Mouse (Mus musculus) stomach, embryonic 14.5 days (tissue): Measurements from ENCODE around the gene Gnptg. TPM values are rescaled to one million over a fixed set of nuclear protein-coding genes. Genes with fewer than 3 reads are reported as not detected.
"Not testable (repeated sequence)": the region's sequence is repeated elsewhere in the genome, so short reads cannot be mapped to it uniquely, and the experiment has no call there.

Source experiments
- ATAC-seq: fragments of 200-750 bp; cut with Nextera tagmentation; 2 replicates; pipeline ENCODE4 v1.8.0; 2017; ENCODE audit warnings: low read depth, moderate TSS enrichment; ENCODE audit not compliant: insufficient number of reproducible peaks, insufficient read depth, low FRiP score
- H3K27ac ChIP-seq: fragments of 300-500 bp; sonication (generic); 2 replicates; pipeline ENCODE4 v1.5.1; 2014; ENCODE audit warnings: mild to moderate bottlenecking, low read length, moderate library complexity, mixed read lengths
- H3K27me3 ChIP-seq: fragments of 300-500 bp; sonication (generic); 2 replicates; pipeline ENCODE4 v1.6.1; 2014; ENCODE audit warnings: low read length, control low read depth, mixed read lengths; ENCODE audit not compliant: control insufficient read depth, insufficient read depth
- H3K36me3 ChIP-seq: fragments of 300-500 bp; sonication (generic); 2 replicates; pipeline ENCODE4 v1.6.1; 2014; ENCODE audit warnings: mild to moderate bottlenecking, control low read depth, low read length, moderate library complexity, mixed read lengths; ENCODE audit not compliant: control insufficient read depth, insufficient read depth
- H3K4me1 ChIP-seq: fragments of 300-500 bp; sonication (generic); 2 replicates; pipeline ENCODE4 v1.6.1; 2014; ENCODE audit warnings: low read length, control low read depth, mixed read lengths; ENCODE audit not compliant: control insufficient read depth, insufficient read depth
- H3K4me2 ChIP-seq: fragments of 300-500 bp; sonication (generic); replicated peaks from 2 replicates; pipeline ENCODE4 v1.6.1; 2014; ENCODE audit warnings: low read depth, low read length, control low read depth
- H3K4me3 ChIP-seq: fragments of 300-500 bp; sonication (generic); 2 replicates; pipeline ENCODE4 v1.5.1; 2014; ENCODE audit warnings: low read depth, low read length, control low read depth
- H3K9ac ChIP-seq: fragments of 300-500 bp; sonication (generic); replicated peaks from 2 replicates; pipeline ENCODE4 v1.6.1; 2014; ENCODE audit warnings: low read depth, mild to moderate bottlenecking, control low read depth, low read length, moderate library complexity, mixed read lengths
- H3K9me3 ChIP-seq: fragments of 300-500 bp; sonication (generic); 2 replicates; pipeline ENCODE4 v1.6.1; 2016; ENCODE audit warnings: low read depth, low read length, control low read depth; ENCODE audit not compliant: control insufficient read depth
- WGBS: fragments of 180-500 bp; shearing (Covaris S2); extraction: QIAGEN DNeasy Blood & Tissue Kit; methylation state at CpG from one replicate; pipeline ENCODE4 v1.1.7; 2014; 5-methylcytosine and 5-hydroxymethylcytosine counted together
- polyA plus RNA-seq: library from polyadenylated mRNA; unstranded; fragments of >200 nt; fragmentation: Nextera tagmentation; extraction: Ambion mirVana; gene quantifications from 2 replicates; pipeline ENCODE4 v1.2.1, GENCODE M21; 2014

The Gnptg gene
- polyA plus RNA-seq, 1 experiment from 2014 or later = 44.3 TPM

DNA sequence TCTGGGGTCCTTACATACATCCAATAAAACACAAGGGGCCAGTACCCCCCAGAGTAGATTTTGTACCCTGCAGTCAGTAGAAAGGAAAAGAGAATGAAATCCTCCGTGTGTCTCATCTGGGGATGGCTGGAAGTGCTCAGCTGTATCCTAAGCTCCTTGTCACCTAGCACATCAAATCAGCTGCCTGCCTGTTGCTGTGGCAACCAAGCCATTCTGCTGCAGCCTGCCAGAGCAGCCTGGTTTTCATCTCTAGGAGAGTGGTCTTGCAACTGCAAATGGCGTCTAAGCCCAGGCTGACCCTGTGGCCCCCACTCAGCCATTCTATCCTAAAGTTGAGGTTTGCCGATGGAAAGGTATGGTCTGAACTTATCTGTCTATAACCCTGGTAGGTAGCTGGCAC is 12.7 kb upstream of the Gnptg start:
- Histone ChIP-seq H3K4me2 (no peak overlapping the region), H3K4me3 (no peak overlapping the region), H3K9ac (no peak overlapping the region), H3K36me3 (no peaks in the 10 kb centered on the region), H3K4me1 (peaks cover 3% of the 10 kb centered on the region; the same call in 1 of the 2 replicates), H3K27ac (no peak overlapping the region), H3K27me3 (0 out of 2 replicates have a peak, but pooled peaks cover 2% of the 10 kb centered on the region), H3K9me3 (no peaks in the 10 kb centered on the region)
- ATAC-seq = no peak
- 37% methylated on average over 3 of the region's 3 CpGs for WGBS

DNA sequence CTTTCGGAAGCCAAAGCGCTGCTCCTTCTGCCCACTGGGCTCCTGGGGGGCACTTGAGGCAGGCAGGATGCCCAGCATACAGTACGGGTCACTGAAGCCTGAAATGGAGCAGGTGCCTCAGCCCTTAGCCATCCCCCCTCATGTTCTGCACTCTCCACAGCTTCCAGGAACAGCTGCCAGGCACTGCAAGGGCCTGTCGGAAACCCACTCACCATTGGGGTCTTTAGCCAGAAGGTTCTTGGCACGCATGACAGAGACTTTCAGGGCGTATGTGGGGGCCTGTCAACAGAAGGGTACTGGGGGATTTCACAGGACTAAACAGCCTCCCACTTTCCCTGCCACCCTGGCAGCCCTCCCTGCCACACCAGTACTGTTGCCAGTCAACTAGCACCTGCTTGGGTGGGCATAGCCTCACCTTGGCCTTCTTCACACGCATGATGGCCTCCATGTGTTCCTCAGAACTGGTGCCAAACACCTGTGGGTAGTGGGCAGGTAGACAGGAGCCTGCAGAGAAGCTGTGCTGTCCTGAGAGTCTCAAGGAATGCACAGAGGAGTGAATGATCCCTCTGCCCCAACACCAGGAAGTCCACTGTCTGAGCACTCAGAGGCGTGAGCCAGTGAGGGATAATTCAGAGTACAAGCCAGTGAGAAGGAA is 10.4 kb upstream of the Gnptg start:
- H3K27ac ChIP-seq = no peak overlapping the region
- no peak overlapping the region for H3K4me3 ChIP-seq
- no peaks in the 10 kb centered on the region for H3K4me1 ChIP-seq
- WGBS = 74% methylated on average over 8 of the region's 8 CpGs
- 0 out of 2 replicates have a peak, but pooled peaks cover 2% of the 10 kb centered on the region for H3K27me3 ChIP-seq
- no peak for ATAC-seq
- no peak overlapping the region for H3K4me2 ChIP-seq
- H3K36me3 ChIP-seq = no peaks in the 10 kb centered on the region
- no peaks in the 10 kb centered on the region for H3K9me3 ChIP-seq
- no peak overlapping the region for H3K9ac ChIP-seq

DNA sequence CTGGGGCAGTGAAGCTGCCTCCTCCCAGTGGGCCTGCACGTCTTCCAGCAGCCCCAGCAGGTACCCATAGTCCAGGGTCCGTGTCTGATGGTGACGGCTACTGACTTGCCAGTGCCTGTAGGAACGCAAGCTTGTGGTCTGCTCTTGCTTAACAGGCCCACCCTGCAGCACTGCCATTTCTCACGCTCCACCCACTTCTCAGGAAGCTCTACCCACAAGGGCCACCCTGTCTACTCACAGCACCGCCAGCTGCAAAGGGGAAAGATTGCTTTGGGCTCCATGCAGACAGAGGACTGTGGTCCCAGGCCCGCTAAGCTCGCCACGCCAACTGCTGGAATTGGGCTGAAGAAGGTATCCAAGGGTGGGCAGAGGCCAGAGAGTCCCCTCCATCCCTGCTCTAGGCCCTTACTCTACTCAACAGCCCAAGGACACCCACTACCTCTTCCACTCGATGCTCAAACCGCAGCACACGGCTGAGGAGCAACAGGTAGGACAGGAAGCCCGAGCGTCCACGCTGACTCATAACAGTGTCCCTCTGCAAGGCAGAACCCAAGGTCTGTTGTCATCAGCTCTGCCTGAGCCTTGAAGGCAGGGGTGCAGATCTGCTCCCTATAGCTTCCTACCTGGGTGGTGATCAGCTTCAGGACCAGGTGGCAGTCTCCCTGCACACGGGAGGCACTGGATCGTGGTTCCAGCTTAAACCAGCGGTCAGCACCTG is 8.3 kb upstream of the Gnptg start:
- no peak for ATAC-seq
- H3K4me1 ChIP-seq = no peaks in the 10 kb centered on the region
- H3K27me3 ChIP-seq = no peaks in the 10 kb centered on the region
- H3K4me2 ChIP-seq = no peak overlapping the region
- H3K9me3 ChIP-seq = no peaks in the 10 kb centered on the region
- H3K9ac ChIP-seq = no peak overlapping the region
- H3K36me3 ChIP-seq = peaks cover 10% of the 10 kb centered on the region
- H3K4me3 ChIP-seq = no peak overlapping the region
- no peak overlapping the region for H3K27ac ChIP-seq
- WGBS = 80% methylated on average over 18 of the region's 18 CpGs

DNA sequence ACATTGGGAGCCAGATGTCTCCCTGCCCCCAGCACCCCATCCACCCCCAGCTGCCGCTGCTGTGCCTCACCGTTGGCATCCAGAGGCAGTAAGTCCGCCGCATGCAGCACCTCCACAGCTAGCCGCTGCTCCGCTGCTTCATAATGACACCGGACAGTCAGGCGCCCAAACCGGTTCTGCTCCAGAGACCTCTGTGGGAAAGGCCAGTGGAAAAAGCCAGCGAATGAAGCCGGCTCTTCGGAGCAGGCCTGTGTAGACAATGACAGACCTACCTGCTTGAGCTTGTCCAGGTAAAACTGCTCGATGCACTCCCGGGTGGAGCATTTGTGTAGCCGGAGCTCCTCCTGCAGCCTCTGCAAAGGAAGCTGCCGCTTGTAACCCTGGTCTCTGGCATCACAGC is 4.3 kb upstream of the Gnptg start:
- Histone ChIP-seq H3K4me3 (no peak overlapping the region), H3K9me3 (no peaks in the 10 kb centered on the region), H3K4me1 (0 out of 2 replicates have a peak, but pooled peaks cover 11% of the 10 kb centered on the region), H3K4me2 (no peak overlapping the region), H3K27ac (no peak overlapping the region), H3K27me3 (no peaks in the 10 kb centered on the region), H3K36me3 (peaks cover 17% of the 10 kb centered on the region), H3K9ac (no peak overlapping the region)
- WGBS = 77% methylated on average over 16 of the region's 16 CpGs
- no peak for ATAC-seq

DNA sequence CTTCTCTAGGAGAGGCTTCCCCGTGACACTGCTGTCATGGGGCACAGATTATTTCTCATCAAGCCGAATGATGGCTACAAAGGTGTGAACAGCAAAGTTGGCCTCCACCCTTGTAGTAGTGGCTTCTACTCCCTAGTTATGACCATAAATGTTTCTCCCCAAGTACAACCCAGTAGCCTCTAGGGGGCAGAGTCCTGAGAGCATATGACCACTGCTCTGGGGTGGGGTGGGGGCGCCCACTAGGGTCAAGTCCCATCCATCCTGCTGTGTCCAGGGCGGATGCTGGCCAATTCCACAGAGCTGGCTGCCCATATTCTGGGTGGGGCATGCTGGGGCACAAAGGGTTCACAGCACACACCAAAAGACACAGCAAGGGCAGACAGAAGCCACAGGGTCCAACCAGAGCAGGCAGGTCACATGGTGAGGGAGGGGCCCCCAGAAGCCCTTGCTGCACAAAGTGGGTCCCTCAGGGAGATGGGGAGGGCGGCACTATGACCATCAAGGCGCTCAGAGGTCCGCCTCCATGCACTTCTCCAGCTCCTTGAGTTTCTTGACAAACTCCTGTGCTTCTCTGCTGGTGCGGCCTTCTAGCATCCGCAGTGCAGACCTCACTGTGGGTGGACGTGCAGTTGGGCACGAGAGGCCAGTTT is 3.3 kb upstream of the Gnptg start:
- Histone ChIP-seq H3K9ac (no peak overlapping the region), H3K4me3 (no peak overlapping the region), H3K27ac (no peak overlapping the region), H3K4me1 (0 out of 2 replicates have a peak, but pooled peaks cover 14% of the 10 kb centered on the region), H3K9me3 (no peaks in the 10 kb centered on the region), H3K4me2 (no peak overlapping the region), H3K27me3 (no peaks in the 10 kb centered on the region), H3K36me3 (peaks cover 17% of the 10 kb centered on the region)
- 85% methylated on average over 11 of the region's 11 CpGs for WGBS
- no peak for ATAC-seq

DNA sequence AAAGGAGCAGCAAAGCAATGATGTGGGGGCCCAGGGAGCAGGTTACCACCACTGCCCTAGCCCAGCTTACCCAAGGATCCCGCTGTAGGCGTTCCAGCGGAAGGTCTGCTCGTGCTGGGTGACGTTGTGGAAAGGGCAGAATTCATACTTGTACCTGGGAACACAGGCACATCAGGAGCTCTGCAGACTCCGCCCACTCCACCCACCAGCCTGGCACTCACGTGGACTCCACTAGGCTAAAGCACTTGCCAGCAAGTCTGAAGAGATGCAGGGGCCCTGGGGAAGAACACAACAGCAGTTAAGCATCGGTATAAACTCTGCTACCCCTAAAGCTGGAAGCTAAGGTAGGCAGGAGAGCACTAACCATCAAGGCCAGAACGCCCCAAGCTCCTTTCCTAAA is 4.3 kb downstream of the Gnptg start:
- no peak for ATAC-seq
- Histone ChIP-seq H3K4me2 (no peak overlapping the region), H3K4me1 (0 out of 2 replicates have a peak, but pooled peaks cover 4% of the 10 kb centered on the region), H3K4me3 (no peak overlapping the region), H3K27ac (no peak overlapping the region), H3K9me3 (no peaks in the 10 kb centered on the region), H3K27me3 (no peaks in the 10 kb centered on the region), H3K9ac (no peak overlapping the region), H3K36me3 (peaks cover 16% of the 10 kb centered on the region)
- 82% methylated on average over 9 of the region's 9 CpGs for WGBS

DNA sequence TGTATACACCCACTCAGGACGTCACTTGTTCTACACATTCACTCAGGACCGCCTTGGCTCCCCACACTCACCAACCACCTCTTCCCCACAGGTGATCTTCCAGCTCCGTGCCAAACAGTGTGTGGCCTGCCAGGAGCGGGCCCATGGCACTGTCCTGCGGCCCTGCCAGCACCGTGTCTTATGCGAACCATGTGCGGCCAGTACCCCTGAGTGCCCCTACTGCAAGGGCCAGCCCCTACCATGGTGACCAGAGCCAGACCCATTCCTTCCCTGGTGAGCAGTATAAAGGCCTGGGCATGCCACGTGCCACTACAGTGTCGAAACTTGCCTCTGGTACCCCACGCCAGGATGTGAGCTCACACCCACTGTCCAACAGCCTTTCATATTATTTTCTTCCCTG is 8.3 kb downstream of the Gnptg start:
- not testable (repeated sequence) for H3K9me3 ChIP-seq, H3K4me3 ChIP-seq, H3K27me3 ChIP-seq, H3K27ac ChIP-seq, H3K4me2 ChIP-seq, H3K9ac ChIP-seq, H3K4me1 ChIP-seq, ATAC-seq
- WGBS = 88% methylated on average over 6 of the region's 11 CpGs
- peaks cover 18% of the 10 kb centered on the region for H3K36me3 ChIP-seq

DNA sequence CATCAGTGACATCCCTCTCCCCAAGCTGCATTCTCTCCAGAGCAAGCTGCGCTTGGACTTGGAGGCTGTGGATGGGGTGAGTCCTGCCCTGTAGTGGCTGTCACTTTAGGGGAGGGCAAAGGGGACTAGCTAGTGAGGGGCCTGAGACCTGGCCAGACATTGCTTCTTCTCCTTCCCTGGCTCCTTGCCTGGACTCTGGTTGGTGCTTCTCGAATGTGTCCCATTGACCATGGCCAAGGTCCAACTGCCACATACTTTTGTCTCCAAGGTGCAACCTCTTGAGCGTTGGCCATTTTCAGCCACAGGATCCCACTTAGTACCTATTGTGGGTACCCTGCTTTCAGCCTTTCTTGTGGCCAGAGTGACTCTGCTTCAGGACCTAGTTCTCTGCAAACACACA is 9.2 kb downstream of the Gnptg start:
- Histone ChIP-seq H3K27ac (no peak overlapping the region), H3K36me3 (peaks cover 15% of the 10 kb centered on the region), H3K27me3 (no peaks in the 10 kb centered on the region), H3K4me1 (no peaks in the 10 kb centered on the region), H3K9me3 (no peaks in the 10 kb centered on the region), H3K4me3 (no peak overlapping the region), H3K4me2 (no peak overlapping the region), H3K9ac (no peak overlapping the region)
- WGBS = 90% methylated on average over 3 of the region's 3 CpGs
- ATAC-seq = no peak
